In the genomic region with DNA sequence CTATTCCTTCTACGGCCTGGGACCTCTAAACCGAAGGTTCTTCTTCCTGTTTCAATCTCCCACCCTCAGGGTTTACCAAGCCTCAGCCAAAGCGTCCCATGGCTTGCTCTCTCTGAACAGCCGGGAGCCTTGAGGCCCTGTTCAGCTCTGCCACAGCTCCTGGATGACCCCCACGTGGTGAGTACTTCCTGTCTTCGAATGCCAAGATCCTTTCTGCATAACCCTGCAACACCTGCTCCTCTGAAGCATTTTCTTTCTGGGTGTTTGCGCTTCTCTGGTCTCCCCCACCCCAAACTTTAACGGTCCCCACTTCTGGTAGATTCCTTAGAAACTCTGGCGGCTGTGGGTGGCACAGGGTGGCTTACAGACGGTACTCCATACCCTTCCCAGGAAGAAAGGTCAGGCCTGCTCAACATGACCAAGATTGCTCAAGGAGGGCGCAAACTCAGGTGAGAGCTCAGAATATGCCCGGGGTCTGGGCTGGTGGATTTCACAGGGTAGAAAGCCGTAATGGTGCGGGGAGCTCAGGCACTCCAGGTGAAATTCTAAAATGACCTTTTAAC, we compare ENCODE assay signal across 8 mouse cellular contexts. TPM values are rescaled to one million over a fixed set of nuclear protein-coding genes. Genes with fewer than 3 reads are reported as not detected.
A peak's percentile ranks its signal among the peaks of the same experiment; 100 is the strongest.
DNase-seq lines count a peak whose midpoint lies in the region; ATAC-seq lines count a peak whose summit lies in the region.

No protein-coding gene starts in this region.

- H3K4me3 ChIP-seq in kidney, embryonic 16.5 days (ENCODE audit: low read length): peak overlapping the region; percentile 56
- peak overlapping the region; percentile 41 for H3K4me3 ChIP-seq in embryonic facial prominence, embryonic 12.5 days
- H3K4me3 ChIP-seq in limb, embryonic 11.5 days (ENCODE audit: low read depth, low read length): peak overlapping the region; percentile 55
- peak overlapping the region; percentile 48; the same call in 1 of the 2 replicates for H3K4me3 ChIP-seq in stomach, embryonic 14.5 days (ENCODE audit: low read depth, low read length)

- peak overlapping the region; percentile 64 for H3K9ac ChIP-seq in kidney, embryonic 16.5 days (replicated peaks; ENCODE audit: low read length)
- H3K9ac ChIP-seq in embryonic facial prominence, embryonic 12.5 days: peak overlapping the region; percentile 44; the same call in 1 of the 2 replicates
- H3K9ac ChIP-seq in limb, embryonic 11.5 days (ENCODE audit: low read length): peak overlapping the region; percentile 61; the same call in 1 of the 2 replicates
- no peak overlapping the region for H3K9ac ChIP-seq in stomach, embryonic 14.5 days (replicated peaks; ENCODE audit: low read depth, low read length)

- H3K4me2 ChIP-seq in kidney, embryonic 16.5 days (replicated peaks; ENCODE audit: low read depth, low read length): peak overlapping the region; percentile 94
- peak overlapping the region; percentile 86 for H3K4me2 ChIP-seq in embryonic facial prominence, embryonic 12.5 days (replicated peaks)
- H3K4me2 ChIP-seq in limb, embryonic 11.5 days (ENCODE audit: low read depth, severe bottlenecking): peak overlapping the region; percentile 94
- H3K4me2 ChIP-seq in stomach, embryonic 14.5 days (replicated peaks; ENCODE audit: low read depth, low read length): peak overlapping the region; percentile 96

- H3K27ac ChIP-seq in kidney, embryonic 16.5 days (ENCODE audit: low read length): no peak overlapping the region
- H3K27ac ChIP-seq in embryonic facial prominence, embryonic 12.5 days: no peak overlapping the region
- H3K27ac ChIP-seq in limb, embryonic 11.5 days (replicated peaks; ENCODE audit: low read depth, low read length): no peak overlapping the region
- H3K27ac ChIP-seq in stomach, embryonic 14.5 days (ENCODE audit: low read length): no peak overlapping the region

- 0 out of 2 replicates have a peak, but pooled peaks cover 4% of the 10 kb centered on the region for H3K9me3 ChIP-seq in kidney, embryonic 16.5 days (ENCODE audit: low read length)
- no peaks in the 10 kb centered on the region for H3K9me3 ChIP-seq in embryonic facial prominence, embryonic 12.5 days
- no peaks in the 10 kb centered on the region for H3K9me3 ChIP-seq in limb, embryonic 11.5 days (ENCODE audit: control insufficient read depth, low read length)
- H3K9me3 ChIP-seq in stomach, embryonic 14.5 days (ENCODE audit: control insufficient read depth, low read depth, low read length): 0 out of 2 replicates have a peak, but pooled peaks cover 3% of the 10 kb centered on the region

- 0 out of 2 replicates have a peak, but pooled peaks cover 4% of the 10 kb centered on the region for H3K36me3 ChIP-seq in kidney, embryonic 16.5 days (ENCODE audit: insufficient read depth, low read length)
- H3K36me3 ChIP-seq in embryonic facial prominence, embryonic 12.5 days: no peaks in the 10 kb centered on the region
- no peaks in the 10 kb centered on the region; the same call in 1 of the 2 replicates for H3K36me3 ChIP-seq in limb, embryonic 11.5 days (ENCODE audit: control insufficient read depth, insufficient read depth, low read length)
- H3K36me3 ChIP-seq in stomach, embryonic 14.5 days (ENCODE audit: control insufficient read depth, insufficient read depth, low read length): no peaks in the 10 kb centered on the region; the same call in 1 of the 2 replicates

- H3K4me1 ChIP-seq in kidney, embryonic 16.5 days (ENCODE audit: insufficient read depth, low read length): peaks cover 17% of the 10 kb centered on the region
- peaks cover 17% of the 10 kb centered on the region for H3K4me1 ChIP-seq in embryonic facial prominence, embryonic 12.5 days
- peaks cover 13% of the 10 kb centered on the region; the same call in 1 of the 2 replicates for H3K4me1 ChIP-seq in limb, embryonic 11.5 days (ENCODE audit: control insufficient read depth, insufficient read depth, low read length)
- H3K4me1 ChIP-seq in stomach, embryonic 14.5 days (ENCODE audit: control insufficient read depth, insufficient read depth, low read length): peaks cover 14% of the 10 kb centered on the region; the same call in 1 of the 2 replicates

- no peak for ATAC-seq in kidney, embryonic 16.5 days (ENCODE audit: low FRiP score, low TSS enrichment)
- ATAC-seq in embryonic facial prominence, embryonic 12.5 days (ENCODE audit: insufficient number of reproducible peaks, insufficient read depth, low FRiP score, low TSS enrichment): no peak
- 0 out of 2 replicates have a peak, but pooled peaks have one; percentile 8 for ATAC-seq in limb, embryonic 11.5 days (ENCODE audit: insufficient number of reproducible peaks, low FRiP score, low TSS enrichment, low read depth)
- ATAC-seq in stomach, embryonic 14.5 days (ENCODE audit: insufficient number of reproducible peaks, insufficient read depth, low FRiP score, low read depth): no peak

- DNase-seq in kidney, postnatal 10 days: no peak
- DNase-seq in limb, embryonic 11.5 days (ENCODE audit: low spot score): peak; percentile 39
- DNase-seq in right cerebral cortex, adult 2 months (ENCODE audit: low spot score in 2 of 2): no peak
- DNase-seq in testis, postnatal 14 days (ENCODE audit: low spot score): no peak
- no peak for DNase-seq in adrenal gland, postnatal 25 days

- H3K27me3 ChIP-seq in kidney, embryonic 16.5 days (ENCODE audit: insufficient read depth, low read length): peaks cover 52% of the 10 kb centered on the region
- H3K27me3 ChIP-seq in embryonic facial prominence, embryonic 12.5 days: peaks cover 76% of the 10 kb centered on the region
- H3K27me3 ChIP-seq in limb, embryonic 11.5 days (ENCODE audit: control insufficient read depth, insufficient read depth, low read length): peaks cover 11% of the 10 kb centered on the region
- 0 out of 2 replicates have a peak, but pooled peaks cover 22% of the 10 kb centered on the region for H3K27me3 ChIP-seq in stomach, embryonic 14.5 days (ENCODE audit: control insufficient read depth, insufficient read depth, low read length)

- WGBS in kidney, embryonic 16.5 days: 30% methylated on average over 14 of the region's 14 CpGs
- WGBS in embryonic facial prominence, embryonic 12.5 days: 25% methylated on average over 14 of the region's 14 CpGs
- WGBS in limb, embryonic 11.5 days: 21% methylated on average over 14 of the region's 14 CpGs
- 36% methylated on average over 14 of the region's 14 CpGs for WGBS in stomach, embryonic 14.5 days

RNA-seq across cellular contexts. Expression of a gene that starts 3.8 kb away (rescaled TPM):
- polyA plus RNA-seq in kidney, embryonic 16.5 days (2015; fragmentation: Nextera tagmentation; extraction: Ambion mirVana): 2.5 and 2.6 TPM in 2 replicates
- 1.8 and 2.6 TPM in 2 replicates for polyA plus RNA-seq in embryonic facial prominence, embryonic 12.5 days (2016; fragmentation: Nextera tagmentation; extraction: Ambion mirVana)
- polyA plus RNA-seq in limb, embryonic 11.5 days (2014; fragmentation: Nextera tagmentation; extraction: Ambion mirVana): 5.3 and 5.5 TPM in 2 replicates
- 3.2 and 3.9 TPM in 2 replicates for polyA plus RNA-seq in stomach, embryonic 14.5 days (2014; fragmentation: Nextera tagmentation; extraction: Ambion mirVana)
- 1.1 and 1.6 TPM in 2 replicates for total RNA-seq in adrenal gland, postnatal 25 days (2021)

RNA-seq across cellular contexts. Expression of a gene that starts 13.9 kb away (rescaled TPM):
- polyA plus RNA-seq in kidney, embryonic 16.5 days (2015; fragmentation: Nextera tagmentation; extraction: Ambion mirVana): 115 and 123 TPM in 2 replicates
- polyA plus RNA-seq in embryonic facial prominence, embryonic 12.5 days (2016; fragmentation: Nextera tagmentation; extraction: Ambion mirVana): 138 and 142 TPM in 2 replicates
- 167 and 170 TPM in 2 replicates for polyA plus RNA-seq in limb, embryonic 11.5 days (2014; fragmentation: Nextera tagmentation; extraction: Ambion mirVana)
- 96.9 and 107 TPM in 2 replicates for polyA plus RNA-seq in stomach, embryonic 14.5 days (2014; fragmentation: Nextera tagmentation; extraction: Ambion mirVana)
- 110 and 135 TPM in 2 replicates for total RNA-seq in adrenal gland, postnatal 25 days (2021)

RNA-seq across cellular contexts. Expression of a gene that starts 16.2 kb away (rescaled TPM):
- 7.5 and 9.5 TPM in 2 replicates for polyA plus RNA-seq in kidney, embryonic 16.5 days (2015; fragmentation: Nextera tagmentation; extraction: Ambion mirVana)
- 15.5 and 16.4 TPM in 2 replicates for polyA plus RNA-seq in embryonic facial prominence, embryonic 12.5 days (2016; fragmentation: Nextera tagmentation; extraction: Ambion mirVana)
- polyA plus RNA-seq in limb, embryonic 11.5 days (2014; fragmentation: Nextera tagmentation; extraction: Ambion mirVana): 8.5 and 11.2 TPM in 2 replicates
- 15.5 and 17.6 TPM in 2 replicates for polyA plus RNA-seq in stomach, embryonic 14.5 days (2014; fragmentation: Nextera tagmentation; extraction: Ambion mirVana)
- 2.6 and 4.8 TPM in 2 replicates for total RNA-seq in adrenal gland, postnatal 25 days (2021)

RNA-seq across cellular contexts. Expression of a gene that starts 28.7 kb away (rescaled TPM):
- polyA plus RNA-seq in kidney, embryonic 16.5 days (2015; fragmentation: Nextera tagmentation; extraction: Ambion mirVana): 0.08 TPM in 1 of 2 replicates, not detected in the other
- 0.03 TPM in 1 of 2 replicates, not detected in the other for polyA plus RNA-seq in embryonic facial prominence, embryonic 12.5 days (2016; fragmentation: Nextera tagmentation; extraction: Ambion mirVana)
- 0.03 and 0.15 TPM in 2 replicates for polyA plus RNA-seq in limb, embryonic 11.5 days (2014; fragmentation: Nextera tagmentation; extraction: Ambion mirVana)
- not detected in 2 replicates for polyA plus RNA-seq in stomach, embryonic 14.5 days (2014; fragmentation: Nextera tagmentation; extraction: Ambion mirVana)
- total RNA-seq in adrenal gland, postnatal 25 days (2021): not detected in 2 replicates

RNA-seq across cellular contexts. Expression of a gene that starts 36.7 kb away (rescaled TPM):
- 13.3 and 14.8 TPM in 2 replicates for polyA plus RNA-seq in kidney, embryonic 16.5 days (2015; fragmentation: Nextera tagmentation; extraction: Ambion mirVana)
- polyA plus RNA-seq in embryonic facial prominence, embryonic 12.5 days (2016; fragmentation: Nextera tagmentation; extraction: Ambion mirVana): 17.2 and 23.3 TPM in 2 replicates
- polyA plus RNA-seq in limb, embryonic 11.5 days (2014; fragmentation: Nextera tagmentation; extraction: Ambion mirVana): 17.0 and 17.2 TPM in 2 replicates
- polyA plus RNA-seq in stomach, embryonic 14.5 days (2014; fragmentation: Nextera tagmentation; extraction: Ambion mirVana): 22.2 and 23.2 TPM in 2 replicates
- total RNA-seq in adrenal gland, postnatal 25 days (2021): 73.2 and 73.3 TPM in 2 replicates
